Mouse (Mus musculus) G1E (cell line): Measurements from ENCODE around the gene Tmem106c.

Experiments used
- CTCF ChIP-seq: IDR thresholded peaks from 2 replicates; pipeline ENCODE4 v1.5.1; 2012; ENCODE audit warnings: low read depth, low read length, inconsistent platforms, mixed read lengths
- GATA1 ChIP-seq: IDR thresholded peaks from 2 replicates; pipeline ENCODE4 v1.6.1; 2012; ENCODE audit warnings: borderline replicate concordance, low read length, inconsistent platforms, mixed read lengths
- GATA2 ChIP-seq: IDR thresholded peaks from 2 replicates; pipeline ENCODE4 v1.6.1; 2012; ENCODE audit warnings: low read depth, low read length, inconsistent platforms, borderline replicate concordance
- POLR2AphosphoS5 ChIP-seq: IDR thresholded peaks from 2 replicates; pipeline ENCODE4 v1.6.1; 2012; ENCODE audit warnings: low read depth, low read length, inconsistent platforms; ENCODE audit not compliant: insufficient replicate concordance
- TAL1 ChIP-seq: conservative IDR thresholded peaks from 2 replicates; pipeline ENCODE4 v1.6.1; 2012; ENCODE audit warnings: low read depth, low read length, inconsistent platforms, mixed read lengths

GRCm38 (mm10) chr15:97948720-97949119 lies 15.3 kb upstream of the Tmem106c start:
- TF ChIP-seq CTCF = no peak
- no peak for TF ChIP-seq TAL1
- no peak for TF ChIP-seq GATA1
- TF ChIP-seq GATA2 = no peak
- TF ChIP-seq POLR2AphosphoS5 = no peak
